Mouse (Mus musculus): ENCODE data around the gene Musk.
"Not testable (repeated sequence)": the region's sequence is repeated elsewhere in the genome, so short reads cannot be mapped to it uniquely, and the experiment has no call there.

Musk gene

GRCm38 (mm10) chr4:58285687-58286086 lies at the start of gene Musk:
Musk (plus strand) TSS chr4:58285960.
- no peak for DNase-seq (ENCODE audit: low spot score)

- DNase-seq (ENCODE audit: low spot score) = peak; percentile 57
These were observed 45.3 kb upstream of the Musk start for GRCm38 (mm10) chr4:58240416-58240815.

- DNase-seq (ENCODE audit: low spot score) = no peak
These were observed 40.2 kb upstream of the Musk start for GRCm38 (mm10) chr4:58245544-58245943.

DNA sequence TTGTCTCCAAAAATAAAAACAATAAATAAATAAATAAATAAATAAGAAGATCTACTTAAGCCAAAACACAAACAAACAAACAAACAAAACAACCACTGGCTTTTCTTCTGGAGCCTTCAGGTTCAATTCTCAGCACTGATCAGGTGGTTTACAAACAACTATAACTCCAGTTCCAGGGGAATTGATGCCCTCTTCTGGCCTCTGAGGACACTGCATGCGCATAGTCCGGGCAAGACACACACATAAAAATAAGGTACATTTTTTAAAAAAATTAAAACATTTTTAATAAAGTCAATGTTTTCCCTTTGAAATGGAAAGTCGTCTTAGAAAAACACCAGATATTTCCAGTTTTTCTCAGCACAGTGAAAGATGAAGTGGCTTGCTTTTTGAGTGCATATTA lies 33.4 kb upstream of the Musk start:
- DNase-seq (ENCODE audit: low spot score) = no peak

GRCm38 (mm10) chr4:58253410-58253809 lies 32.4 kb upstream of the Musk start:
- peak; percentile 86 for DNase-seq (ENCODE audit: low spot score)

DNA sequence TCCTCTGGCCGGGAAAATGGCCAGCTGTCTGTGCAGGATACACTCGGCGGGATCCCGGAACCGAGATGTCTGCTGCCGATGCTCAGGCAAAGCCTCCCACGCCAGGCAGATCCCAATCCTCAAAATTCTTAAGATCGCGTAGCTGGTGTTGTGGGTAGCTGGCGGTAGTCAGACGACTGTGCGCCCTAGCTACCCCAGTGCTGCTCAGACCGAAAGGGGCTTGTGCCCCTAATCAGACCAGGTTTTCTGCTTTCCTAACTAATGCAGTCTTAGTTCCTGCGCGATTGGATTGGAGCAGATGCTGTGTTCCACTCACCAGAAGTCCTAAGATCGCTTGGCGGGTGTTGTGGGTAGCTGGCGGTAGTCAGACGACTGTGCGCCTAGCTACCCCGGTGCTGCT lies 25.0 kb upstream of the Musk start:
- not testable (repeated sequence) for DNase-seq (ENCODE audit: low spot score)

DNA sequence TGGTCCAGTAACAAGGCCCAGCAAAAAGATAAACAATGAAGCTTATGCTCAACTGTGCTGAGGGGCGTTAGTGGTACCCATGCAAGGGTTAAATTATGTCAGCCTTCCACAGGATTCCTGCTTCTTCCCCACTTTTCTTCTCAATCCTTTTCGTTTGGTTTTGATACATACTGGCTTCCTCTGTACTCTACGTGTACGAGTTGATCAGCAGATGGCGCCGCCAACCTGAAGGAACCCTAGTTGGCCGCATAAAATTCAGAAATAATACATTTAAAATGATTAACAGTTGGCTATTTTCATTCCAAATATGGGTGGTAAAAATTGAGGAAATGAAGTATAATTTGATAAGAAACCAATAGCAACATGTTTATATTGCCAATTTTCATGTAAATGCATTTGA lies 19.5 kb upstream of the Musk start:
- DNase-seq (ENCODE audit: low spot score) = peak; percentile 72

- peak; percentile 26 for DNase-seq (ENCODE audit: low spot score)
These were observed 16.7 kb upstream of the Musk start for GRCm38 (mm10) chr4:58268897-58269542.

DNA sequence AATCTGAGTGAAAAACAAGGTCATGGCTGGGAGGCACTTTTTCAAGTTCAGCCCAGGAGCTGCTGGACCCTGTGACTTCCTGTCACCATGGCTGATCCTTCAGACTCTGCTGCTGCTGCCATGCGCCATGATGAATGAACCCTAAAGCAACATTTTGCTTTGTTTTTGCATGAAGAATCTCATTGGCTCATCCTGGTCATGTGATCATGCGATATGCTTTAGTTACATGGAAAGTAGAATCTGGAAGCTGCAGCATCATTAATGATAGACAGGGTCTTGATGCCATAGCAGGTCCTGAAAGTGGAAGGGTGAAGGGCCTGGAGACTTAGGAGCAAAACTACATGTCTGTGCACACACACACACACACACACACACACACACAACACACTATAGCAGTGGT lies 15.8 kb upstream of the Musk start:
- no peak for DNase-seq (ENCODE audit: low spot score)

- no peak for DNase-seq (ENCODE audit: low spot score)
These were observed 14.8 kb upstream of the Musk start for GRCm38 (mm10) chr4:58270956-58271355.

DNA sequence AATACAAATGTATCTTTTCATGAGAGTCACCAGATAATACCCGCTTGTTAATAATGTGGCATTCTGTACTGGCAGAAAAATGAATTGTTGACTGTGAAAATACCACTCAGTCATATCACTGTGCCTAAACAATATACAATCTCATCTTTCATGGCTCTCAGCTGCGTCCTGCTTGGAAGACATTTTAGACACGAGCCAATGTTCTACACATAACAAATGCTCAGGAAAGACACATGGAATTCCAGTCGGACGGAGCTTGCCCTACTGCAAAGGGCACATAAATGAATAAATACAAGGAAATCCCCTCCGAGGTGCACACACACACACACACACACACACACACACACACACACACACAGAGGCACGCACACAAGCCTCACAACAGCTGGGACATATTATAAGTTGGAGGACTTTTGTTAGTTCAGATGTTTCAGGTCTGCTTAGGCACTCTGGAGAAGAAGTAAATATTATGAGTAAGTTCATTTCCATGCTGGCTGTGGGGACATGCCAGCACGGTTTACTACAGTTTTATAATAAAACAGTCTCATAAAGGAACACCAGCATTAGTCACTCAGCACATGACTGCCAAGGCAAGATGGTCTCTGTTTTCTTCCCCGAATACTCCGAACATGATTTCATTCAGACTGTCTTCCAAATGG lies 14.1 kb upstream of the Musk start:
- peak; percentile 22 for DNase-seq (ENCODE audit: low spot score)

GRCm38 (mm10) chr4:58275261-58275895 lies 10.4 kb upstream of the Musk start:
- DNase-seq (ENCODE audit: low spot score) = no peak

GRCm38 (mm10) chr4:58278368-58278767 lies 7.4 kb upstream of the Musk start:
- DNase-seq (ENCODE audit: low spot score) = no peak

DNA sequence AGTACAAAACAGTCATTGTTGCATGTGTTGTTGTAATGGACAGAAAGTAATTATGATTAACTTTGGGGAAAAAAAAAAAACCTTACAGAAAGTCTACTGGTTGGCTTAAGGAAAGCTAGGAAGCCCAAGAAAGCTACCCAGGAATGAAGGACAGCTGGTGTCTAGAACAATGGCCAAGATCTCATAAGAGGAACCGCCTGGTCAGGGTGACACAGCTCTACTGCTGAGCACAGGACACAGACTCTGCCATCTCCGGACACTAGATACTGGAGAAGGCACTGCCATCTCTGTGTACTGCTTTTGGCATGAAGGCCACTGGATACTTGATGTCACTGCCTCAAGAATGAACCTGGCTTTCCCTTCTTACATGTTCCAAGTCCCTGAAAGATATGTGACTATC lies 5.6 kb upstream of the Musk start:
- DNase-seq (ENCODE audit: low spot score) = no peak

DNA sequence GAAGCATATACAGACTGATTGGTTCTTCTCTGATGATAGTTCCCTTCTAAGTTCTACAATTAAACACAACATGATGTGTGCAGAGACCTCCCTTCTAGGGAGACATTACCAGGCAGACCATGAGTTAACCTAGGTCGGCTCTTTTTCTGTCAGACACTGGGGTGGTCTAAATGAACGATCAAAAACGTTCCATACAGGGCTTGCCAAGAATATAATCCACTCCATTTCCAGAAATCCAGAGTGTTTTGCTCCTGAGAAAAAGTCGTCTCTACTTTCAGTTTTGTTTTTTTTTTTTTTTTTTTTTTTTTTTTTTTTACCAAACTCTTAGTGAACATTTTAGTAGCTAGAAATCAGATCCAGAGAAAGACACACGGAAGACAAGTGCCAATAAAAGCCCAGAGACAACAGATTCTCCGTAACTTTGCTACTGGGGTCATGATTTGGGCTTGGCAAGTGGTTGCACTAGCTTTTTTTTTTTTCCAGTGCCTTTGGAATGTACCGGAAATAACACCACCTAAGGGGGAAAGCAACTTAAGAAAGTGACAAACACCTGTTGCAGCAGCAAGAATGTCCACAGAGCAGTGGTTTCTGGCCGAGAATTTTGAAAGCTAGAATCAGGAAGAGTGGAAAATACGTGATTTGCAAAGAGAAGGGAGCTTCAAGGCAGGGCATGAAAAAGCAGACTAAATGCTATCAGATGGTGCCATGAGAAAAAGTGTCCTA lies 769 bp downstream of the Musk start:
- DNase-seq (ENCODE audit: low spot score) = peak; percentile 26

DNA sequence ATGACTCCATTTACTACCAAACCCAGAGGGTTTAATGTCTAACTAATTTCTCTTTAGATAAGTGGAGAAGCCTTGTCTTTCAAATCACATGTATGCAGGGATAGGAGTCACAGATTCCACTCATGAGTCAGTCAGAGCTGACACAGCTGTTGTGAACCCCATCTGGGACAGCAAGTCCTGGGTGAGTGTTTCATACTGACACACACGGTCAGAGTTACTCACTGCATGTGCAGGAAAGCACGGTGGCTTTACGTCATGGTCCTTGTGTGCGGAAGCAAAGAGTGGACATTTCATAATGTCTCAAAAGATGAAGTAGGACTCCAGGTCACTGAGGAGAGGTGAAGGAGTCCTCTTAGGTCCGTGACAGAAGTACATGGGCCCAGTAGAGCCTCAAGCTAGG lies 3.0 kb downstream of the Musk start:
- DNase-seq (ENCODE audit: low spot score) = no peak

- no peak for DNase-seq (ENCODE audit: low spot score)
These were observed 6.1 kb downstream of the Musk start for GRCm38 (mm10) chr4:58291828-58292227.

- no peak for DNase-seq (ENCODE audit: low spot score)
These were observed 7.3 kb downstream of the Musk start for GRCm38 (mm10) chr4:58293099-58293498.

GRCm38 (mm10) chr4:58303862-58304261 lies 18.1 kb downstream of the Musk start:
- DNase-seq (ENCODE audit: low spot score) = no peak

DNA sequence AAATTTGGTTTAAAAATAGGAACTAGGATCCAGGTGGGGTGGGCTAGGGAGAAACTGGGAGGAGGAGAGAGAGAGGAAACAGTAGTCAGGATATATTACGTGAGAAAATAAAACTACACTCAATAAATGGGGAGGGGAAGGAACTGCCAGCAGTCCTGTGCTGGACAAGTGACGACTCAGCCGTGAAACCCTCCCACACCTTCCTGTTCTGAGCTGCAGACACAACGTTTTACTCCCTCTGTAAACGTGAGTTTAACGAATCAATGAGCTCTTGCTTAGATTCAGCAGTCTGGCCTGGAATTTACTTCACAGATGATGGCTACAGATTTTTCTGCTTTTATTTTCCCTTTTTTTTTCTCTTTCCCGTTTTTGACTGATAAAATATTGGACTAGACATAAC lies 18.8 kb downstream of the Musk start:
- no peak for DNase-seq (ENCODE audit: low spot score)

DNA sequence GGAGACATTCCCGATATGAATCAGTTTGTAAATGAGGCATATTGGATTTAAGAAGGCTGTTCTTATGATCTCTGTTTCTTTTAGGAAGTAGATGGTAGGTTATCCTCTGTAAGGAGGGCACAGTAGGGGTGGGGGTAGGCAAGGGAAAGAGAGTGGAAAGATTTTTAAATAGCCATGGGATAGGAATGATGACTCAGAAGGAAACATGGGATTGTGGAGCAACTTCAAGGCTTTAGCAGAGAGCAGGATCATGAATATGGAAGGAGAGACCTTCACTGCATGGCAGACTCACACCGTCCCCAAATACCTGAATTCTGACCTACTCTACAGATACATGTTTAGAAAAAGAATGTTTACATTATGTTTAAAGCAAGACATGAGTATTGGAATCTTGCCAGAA lies 21.7 kb downstream of the Musk start:
- no peak for DNase-seq (ENCODE audit: low spot score)

GRCm38 (mm10) chr4:58313344-58313743 lies 27.6 kb downstream of the Musk start:
- DNase-seq (ENCODE audit: low spot score) = no peak

Measured in adipocyte (in vitro differentiated cells).